Mouse (Mus musculus): ENCODE data around the gene Cyp24a1.

DNA sequence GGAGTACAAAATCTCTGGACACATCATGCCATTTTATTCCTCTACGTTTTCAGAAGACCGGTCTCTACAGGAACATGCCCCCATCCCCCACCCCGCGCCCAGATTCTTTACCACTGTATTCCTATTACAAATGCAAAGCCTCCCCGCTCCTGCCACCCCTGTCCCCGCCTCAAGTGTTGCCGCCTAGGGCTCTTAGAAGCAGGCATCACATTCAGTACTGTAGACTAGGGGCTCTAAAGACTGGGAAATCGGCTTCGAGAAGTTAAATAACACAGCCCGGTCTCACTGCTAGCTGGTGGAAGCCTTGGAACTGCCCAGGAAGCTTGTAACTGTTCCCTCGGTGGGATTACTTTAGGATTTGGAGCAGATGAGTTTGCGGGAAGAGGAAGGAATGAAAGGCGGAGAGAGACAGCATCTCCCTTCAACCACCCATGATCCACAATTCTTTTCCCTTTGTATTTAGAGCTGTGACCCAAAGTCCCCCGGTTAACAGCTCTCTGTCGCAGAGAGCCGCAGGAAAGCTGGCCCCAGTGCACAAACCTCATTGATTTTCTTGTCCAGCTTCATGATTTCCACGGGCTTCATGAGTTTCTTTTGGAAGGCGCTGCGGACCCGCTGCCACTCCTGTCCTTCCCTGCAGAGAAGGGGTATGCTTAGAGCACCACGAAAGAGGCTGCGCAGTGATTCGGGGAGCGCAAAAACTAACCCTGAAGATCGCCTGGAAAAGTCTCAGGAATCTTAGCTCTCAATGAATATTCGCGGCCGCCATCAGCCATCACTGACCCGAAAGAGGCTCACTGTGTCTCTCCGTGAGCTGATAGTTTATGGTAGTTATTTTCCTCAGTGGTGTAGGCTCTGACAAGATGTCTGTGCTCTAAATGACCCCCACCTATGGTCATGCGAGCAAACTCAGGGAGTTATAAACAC lies 1.9 kb downstream of the Cyp24a1 start:
- TF ChIP-seq CTCF (IDR thresholded peaks at IDR 0.05), result no peak
- TF ChIP-seq EP300 (IDR thresholded peaks at IDR 0.05), result no peak
